Mouse (Mus musculus) heart, adult 2 months (tissue): ENCODE measurements around the gene Olfr1392.

Experiments
- CTCF ChIP-seq: fragments of 200-600 bp; IDR thresholded peaks from 2 replicates; pipeline ENCODE4 v1.8.1; 2022; ENCODE audit warnings: antibody characterized with exemption, mild to moderate bottlenecking, moderate library complexity
- EP300 ChIP-seq: fragments of 200-500 bp; IDR thresholded peaks from 2 replicates; pipeline ENCODE4 v1.6.1; 2011; ENCODE audit warnings: low read depth, low read length, control low read depth; ENCODE audit not compliant: insufficient read depth
- POLR2A ChIP-seq: fragments of 200-500 bp; IDR thresholded peaks from 2 replicates; pipeline ENCODE4 v1.6.1; 2011; ENCODE audit warnings: mild to moderate bottlenecking, low read depth, low read length, control low read depth; ENCODE audit not compliant: insufficient read depth

DNA sequence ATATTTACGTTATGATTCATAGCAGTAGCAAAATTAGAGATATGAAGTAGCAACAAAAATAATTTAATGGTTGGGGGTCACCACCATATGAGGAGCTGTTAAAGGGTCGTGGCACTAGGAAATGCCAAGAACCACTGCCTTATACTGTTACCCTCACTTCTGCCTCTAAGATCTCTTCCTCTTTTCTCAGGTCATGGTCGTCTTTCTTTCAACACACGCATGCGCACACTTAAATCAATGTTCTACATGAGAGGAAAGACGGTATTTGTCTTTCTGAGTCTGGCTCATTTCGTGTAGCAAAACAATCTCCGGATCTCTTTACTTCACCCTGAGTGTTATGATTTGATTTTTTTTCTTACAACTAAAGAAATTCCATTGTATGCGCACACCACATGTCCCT, 15.3 kb upstream of the Olfr1392 start:
- no peak for TF ChIP-seq POLR2A
- TF ChIP-seq CTCF = no peak
- no peak for TF ChIP-seq EP300
